Mouse (Mus musculus): ENCODE results near the gene Gramd4. TPM values are rescaled to one million over a fixed set of nuclear protein-coding genes. Genes with fewer than 3 reads are reported as not detected.

The Gramd4 gene
- polyA plus RNA-seq, 1 experiment = 20.7 TPM

GRCm38 (mm10) chr15:86021301-86021700 is 36.2 kb upstream of the Gramd4 start:
- Histone ChIP-seq H3K27ac (ENCODE audit: control insufficient read depth, insufficient read depth, low read depth, low read length, poor library complexity) (no peak overlapping the region), H3K4me1 (ENCODE audit: control insufficient read depth, insufficient read depth, low read length) (no peaks in the 10 kb centered on the region), H3K4me3 (replicated peaks; ENCODE audit: control insufficient read depth, low read depth, low read length) (no peak overlapping the region)
- no peak for TF ChIP-seq POLR2A (IDR thresholded peaks at IDR 0.05; ENCODE audit: borderline replicate concordance, control insufficient read depth, low read depth, low read length)
- no peak for TF ChIP-seq CTCF (IDR thresholded peaks at IDR 0.05; ENCODE audit: control insufficient read depth, insufficient read depth, low read length)
- WGBS = 61% methylated on average over 9 of the region's 9 CpGs

- Histone ChIP-seq H3K27ac (ENCODE audit: control insufficient read depth, insufficient read depth, low read depth, low read length, poor library complexity) (no peak overlapping the region), H3K4me3 (replicated peaks; ENCODE audit: control insufficient read depth, low read depth, low read length) (no peak overlapping the region), H3K4me1 (ENCODE audit: control insufficient read depth, insufficient read depth, low read length) (no peaks in the 10 kb centered on the region)
- 23% methylated on average over 9 of the region's 9 CpGs for WGBS
- TF ChIP-seq CTCF (IDR thresholded peaks at IDR 0.05; ENCODE audit: control insufficient read depth, insufficient read depth, low read length) (no peak), POLR2A (IDR thresholded peaks at IDR 0.05; ENCODE audit: borderline replicate concordance, control insufficient read depth, low read depth, low read length) (no peak)
Observed at GRCm38 (mm10) chr15:86021971-86022370, 35.5 kb upstream of the Gramd4 start.

GRCm38 (mm10) chr15:86027871-86028270 is 29.6 kb upstream of the Gramd4 start:
- TF ChIP-seq CTCF (IDR thresholded peaks at IDR 0.05; ENCODE audit: control insufficient read depth, insufficient read depth, low read length) = no peak
- TF ChIP-seq POLR2A (IDR thresholded peaks at IDR 0.05; ENCODE audit: borderline replicate concordance, control insufficient read depth, low read depth, low read length) = no peak
- Histone ChIP-seq H3K4me1 (ENCODE audit: control insufficient read depth, insufficient read depth, low read length) (no peaks in the 10 kb centered on the region), H3K4me3 (replicated peaks; ENCODE audit: control insufficient read depth, low read depth, low read length) (no peak overlapping the region), H3K27ac (ENCODE audit: control insufficient read depth, insufficient read depth, low read depth, low read length, poor library complexity) (no peak overlapping the region)
- 87% methylated on average over 8 of the region's 8 CpGs for WGBS

GRCm38 (mm10) chr15:86029981-86030380 is 27.5 kb upstream of the Gramd4 start:
- H3K4me3 ChIP-seq (replicated peaks; ENCODE audit: control insufficient read depth, low read depth, low read length) = no peak overlapping the region
- H3K4me1 ChIP-seq (ENCODE audit: control insufficient read depth, insufficient read depth, low read length) = no peaks in the 10 kb centered on the region
- 89% methylated on average over 14 of the region's 14 CpGs for WGBS

GRCm38 (mm10) chr15:86032811-86033190 is 24.7 kb upstream of the Gramd4 start:
- peak overlapping the region; percentile 3 for H3K4me3 ChIP-seq (replicated peaks; ENCODE audit: control insufficient read depth, low read depth, low read length)
- peak overlapping the region; percentile 24; the same call in 1 of the 2 replicates for H3K27ac ChIP-seq (ENCODE audit: control insufficient read depth, insufficient read depth, low read depth, low read length, poor library complexity)

More at GRCm38 (mm10) chr15:86029981-86030380, 27.5 kb upstream of the Gramd4 start:
- H3K27ac ChIP-seq (ENCODE audit: control insufficient read depth, insufficient read depth, low read depth, low read length, poor library complexity) = no peak overlapping the region
- TF ChIP-seq POLR2A (IDR thresholded peaks at IDR 0.05; ENCODE audit: borderline replicate concordance, control insufficient read depth, low read depth, low read length) (no peak), CTCF (IDR thresholded peaks at IDR 0.05; ENCODE audit: control insufficient read depth, insufficient read depth, low read length) (no peak)

GRCm38 (mm10) chr15:86033191-86033841 is 24.2 kb upstream of the Gramd4 start, which contains the start of gene Celsr1:
Celsr1 (minus strand) TSS chr15:86033777.
- WGBS = 1% methylated on average over 80 of the region's 80 CpGs
- TF ChIP-seq POLR2A (IDR thresholded peaks at IDR 0.05; ENCODE audit: borderline replicate concordance, control insufficient read depth, low read depth, low read length) (no peak), CTCF (IDR thresholded peaks at IDR 0.05; ENCODE audit: control insufficient read depth, insufficient read depth, low read length) (no peak)
- Histone ChIP-seq H3K4me1 (ENCODE audit: control insufficient read depth, insufficient read depth, low read length) (no peaks in the 10 kb centered on the region), H3K27ac (ENCODE audit: control insufficient read depth, insufficient read depth, low read depth, low read length, poor library complexity) (peak within 1 kb of the TSS; percentile 24; the same call in 1 of the 2 replicates), H3K4me3 (replicated peaks; ENCODE audit: control insufficient read depth, low read depth, low read length) (peak within 1 kb of the TSS; percentile 30)

More at GRCm38 (mm10) chr15:86032811-86033190, 24.7 kb upstream of the Gramd4 start:
- 0 out of 2 replicates have a peak, but pooled peaks have one; percentile 5 for TF ChIP-seq POLR2A (IDR thresholded peaks at IDR 0.05; ENCODE audit: borderline replicate concordance, control insufficient read depth, low read depth, low read length)
- TF ChIP-seq CTCF (IDR thresholded peaks at IDR 0.05; ENCODE audit: control insufficient read depth, insufficient read depth, low read length) = peak; percentile 52
- no peaks in the 10 kb centered on the region for H3K4me1 ChIP-seq (ENCODE audit: control insufficient read depth, insufficient read depth, low read length)
- WGBS = 10% methylated on average over 38 of the region's 38 CpGs

- H3K4me1 ChIP-seq (ENCODE audit: control insufficient read depth, insufficient read depth, low read length) = no peaks in the 10 kb centered on the region
- WGBS = under 1% methylated on average over 42 of the region's 44 CpGs
- H3K4me3 ChIP-seq (replicated peaks; ENCODE audit: control insufficient read depth, low read depth, low read length) = peak overlapping the region; percentile 30
- TF ChIP-seq CTCF (IDR thresholded peaks at IDR 0.05; ENCODE audit: control insufficient read depth, insufficient read depth, low read length) (no peak), POLR2A (IDR thresholded peaks at IDR 0.05; ENCODE audit: borderline replicate concordance, control insufficient read depth, low read depth, low read length) (no peak)
- no peak overlapping the region; the same call in 1 of the 2 replicates for H3K27ac ChIP-seq (ENCODE audit: control insufficient read depth, insufficient read depth, low read depth, low read length, poor library complexity)
Observed at GRCm38 (mm10) chr15:86034021-86034523, 23.4 kb upstream of the Gramd4 start.

GRCm38 (mm10) chr15:86034781-86035360 is 22.6 kb upstream of the Gramd4 start:
- Histone ChIP-seq H3K4me3 (replicated peaks; ENCODE audit: control insufficient read depth, low read depth, low read length) (no peak overlapping the region), H3K4me1 (ENCODE audit: control insufficient read depth, insufficient read depth, low read length) (no peaks in the 10 kb centered on the region), H3K27ac (ENCODE audit: control insufficient read depth, insufficient read depth, low read depth, low read length, poor library complexity) (no peak overlapping the region)
- 15% methylated on average over 12 of the region's 12 CpGs for WGBS
- no peak for TF ChIP-seq CTCF (IDR thresholded peaks at IDR 0.05; ENCODE audit: control insufficient read depth, insufficient read depth, low read length)
- no peak for TF ChIP-seq POLR2A (IDR thresholded peaks at IDR 0.05; ENCODE audit: borderline replicate concordance, control insufficient read depth, low read depth, low read length)
